Mouse (Mus musculus): Measurements from ENCODE around the gene Ica1. TPM values are rescaled to one million over a fixed set of nuclear protein-coding genes. Genes with fewer than 3 reads are reported as not detected.

Ica1 gene
- 5.4 and 7.0 TPM in 2 replicates for polyA plus RNA-seq (2012; rRNA removed)

DNA sequence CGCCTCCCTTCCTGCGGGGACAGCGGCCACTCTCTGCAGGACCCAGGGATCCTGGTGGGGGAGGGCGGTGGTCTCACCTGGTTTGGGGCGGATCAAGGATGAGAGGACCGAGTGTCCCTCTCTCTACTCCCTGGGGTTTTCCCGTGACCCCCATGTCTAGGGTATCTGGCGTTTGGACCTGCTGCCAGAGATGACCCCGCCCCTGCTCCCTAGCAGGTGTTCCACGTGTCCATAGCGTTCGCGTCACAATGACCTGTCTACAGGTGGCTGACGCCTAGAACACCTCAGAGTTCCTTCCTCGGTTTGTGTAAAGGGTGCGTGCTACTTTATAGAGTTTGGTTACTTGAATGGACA lies at the start of gene Ica1:
Gene Ica1, minus strand, starts transcription at position 193 of the 354 bp plus-strand sequence.

Other genes starting within 250 kb of the Ica1 start
- 0.18 TPM in 1 of 2 replicates, not detected in the other for gene Nxph1, start 169.9 kb upstream of the Ica1 start, polyA plus RNA-seq (2012; rRNA removed)

Measured in stomach, adult 2 months (tissue).